Mouse (Mus musculus) intestine, embryonic 15.5 days (tissue): ENCODE measurements at regions not wholly inside any gene's neighbourhood (a gene's known extent, or its start where the extent isn't known, plus 50 kb on each side); places are given as distances from the start of the nearest gene placed in this dataset.
A peak's percentile ranks its signal among the peaks of the same experiment; 100 is the strongest.

Experiments
- ATAC-seq: fragments of 200-750 bp; cut with Nextera tagmentation; 2 replicates; pipeline ENCODE4 v1.8.0; 2017; ENCODE audit warnings: moderate TSS enrichment, moderate library complexity
- H3K27ac ChIP-seq: fragments of 300-500 bp; sonication (generic); 2 replicates; pipeline ENCODE4 v1.5.1; 2015; ENCODE audit warnings: mild to moderate bottlenecking, inconsistent platforms
- H3K27me3 ChIP-seq: fragments of 300-500 bp; sonication (generic); replicated peaks from 2 replicates; pipeline ENCODE4 v1.6.1; 2015; ENCODE audit warnings: inconsistent platforms
- H3K36me3 ChIP-seq: fragments of 300-500 bp; sonication (generic); 2 replicates; pipeline ENCODE4 v1.6.1; 2015; ENCODE audit warnings: inconsistent platforms
- H3K4me1 ChIP-seq: fragments of 300-500 bp; sonication (generic); replicated peaks from 2 replicates; pipeline ENCODE4 v1.6.1; 2015; ENCODE audit warnings: inconsistent platforms
- H3K4me2 ChIP-seq: fragments of 300-500 bp; sonication (generic); replicated peaks from 2 replicates; pipeline ENCODE4 v1.6.1; 2015; ENCODE audit warnings: mild to moderate bottlenecking, inconsistent platforms
- H3K4me3 ChIP-seq: fragments of 300-500 bp; sonication (generic); replicated peaks from 2 replicates; pipeline ENCODE4 v1.5.1; 2015; ENCODE audit warnings: inconsistent platforms
- H3K9ac ChIP-seq: fragments of 300-500 bp; sonication (generic); 2 replicates; pipeline ENCODE4 v1.6.1; 2015; ENCODE audit warnings: inconsistent platforms
- H3K9me3 ChIP-seq: fragments of 300-500 bp; sonication (generic); 2 replicates; pipeline ENCODE4 v1.6.1; 2016; ENCODE audit warnings: inconsistent platforms
- WGBS: fragments of 180-500 bp; shearing (Covaris S2); methylation state at CpG from one replicate; pipeline ENCODE4 v1.1.7; 2015; 5-methylcytosine and 5-hydroxymethylcytosine counted together

GRCm38 (mm10) chr5:64467856-64468255 lies 311.8 kb downstream of the Tbc1d1 start:
- Histone ChIP-seq H3K9me3 (no peaks in the 10 kb centered on the region), H3K27ac (no peak overlapping the region), H3K4me2 (no peak overlapping the region), H3K36me3 (no peaks in the 10 kb centered on the region), H3K4me3 (no peak overlapping the region), H3K9ac (no peak overlapping the region), H3K27me3 (no peaks in the 10 kb centered on the region), H3K4me1 (no peaks in the 10 kb centered on the region)
- no peak for ATAC-seq
- 89% methylated on average over 3 of the region's 3 CpGs for WGBS

GRCm38 (mm10) chr5:64468307-64468706 lies 312.2 kb downstream of the Tbc1d1 start:
- Histone ChIP-seq H3K9me3 (no peaks in the 10 kb centered on the region), H3K4me3 (no peak overlapping the region), H3K27ac (no peak overlapping the region), H3K9ac (no peak overlapping the region), H3K36me3 (no peaks in the 10 kb centered on the region), H3K4me1 (no peaks in the 10 kb centered on the region), H3K27me3 (no peaks in the 10 kb centered on the region), H3K4me2 (no peak overlapping the region)
- 82% methylated on average over 7 of the region's 7 CpGs for WGBS
- no peak for ATAC-seq

DNA sequence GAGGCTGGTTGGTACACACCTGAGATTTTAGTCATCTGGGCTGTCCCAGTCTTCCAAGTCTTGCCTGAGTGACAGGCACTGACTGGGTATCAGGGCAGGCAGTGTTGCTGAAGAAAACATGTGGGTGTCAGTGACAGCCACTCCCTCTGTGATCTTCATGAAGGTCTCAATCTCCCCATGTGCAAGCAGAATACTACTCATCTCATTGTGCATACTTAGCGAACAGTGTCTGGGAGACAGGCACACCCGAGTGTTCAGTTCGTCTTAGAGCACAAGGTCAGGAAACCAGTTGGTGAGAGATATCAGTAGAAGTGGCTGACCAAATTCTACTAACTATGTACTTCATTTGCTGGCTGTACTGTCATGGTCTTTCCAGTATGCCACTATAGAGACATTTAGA lies 315.9 kb downstream of the Tbc1d1 start:
- H3K9ac ChIP-seq = no peak overlapping the region
- no peaks in the 10 kb centered on the region for H3K36me3 ChIP-seq
- WGBS = 82% methylated on average over 3 of the region's 3 CpGs
- H3K4me2 ChIP-seq = no peak overlapping the region
- no peak overlapping the region for H3K4me3 ChIP-seq
- H3K27ac ChIP-seq = no peak overlapping the region
- H3K27me3 ChIP-seq = no peaks in the 10 kb centered on the region
- no peaks in the 10 kb centered on the region for H3K4me1 ChIP-seq
- H3K9me3 ChIP-seq = no peaks in the 10 kb centered on the region
- ATAC-seq = no peak

- no peak overlapping the region for H3K27ac ChIP-seq
- H3K4me3 ChIP-seq = no peak overlapping the region
- 65% methylated on average over 10 of the region's 10 CpGs for WGBS
- H3K9ac ChIP-seq = no peak overlapping the region
- no peaks in the 10 kb centered on the region for H3K27me3 ChIP-seq
- no peak for ATAC-seq
- H3K4me1 ChIP-seq = no peaks in the 10 kb centered on the region
- H3K9me3 ChIP-seq = no peaks in the 10 kb centered on the region
- no peak overlapping the region for H3K4me2 ChIP-seq
- H3K36me3 ChIP-seq = no peaks in the 10 kb centered on the region
Measured at GRCm38 (mm10) chr5:64472415-64472814, 316.3 kb downstream of the Tbc1d1 start.

DNA sequence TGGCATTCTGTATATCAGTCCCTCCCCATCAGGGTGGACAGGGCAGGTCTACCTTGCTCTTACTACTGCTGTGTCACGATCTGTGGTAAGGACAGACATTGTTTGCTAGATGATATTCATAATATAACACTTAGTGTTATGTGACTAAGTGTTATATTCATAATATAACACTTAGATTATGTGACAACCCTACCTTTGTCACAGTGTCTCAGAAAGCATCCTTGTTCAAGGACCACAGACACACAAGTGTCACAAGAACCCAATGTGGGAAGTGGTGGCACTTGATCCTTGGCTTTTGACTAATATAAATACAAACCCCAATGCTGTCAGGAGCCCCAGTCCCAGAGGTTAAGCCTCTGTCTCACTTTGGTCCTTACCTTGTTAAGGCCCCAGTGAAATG lies 318.8 kb downstream of the Tbc1d1 start:
- no peak overlapping the region for H3K27ac ChIP-seq
- H3K4me3 ChIP-seq = no peak overlapping the region
- no peaks in the 10 kb centered on the region for H3K4me1 ChIP-seq
- ATAC-seq = no peak
- no peaks in the 10 kb centered on the region for H3K27me3 ChIP-seq
- H3K9me3 ChIP-seq = no peaks in the 10 kb centered on the region
- H3K9ac ChIP-seq = no peak overlapping the region
- WGBS = 85% methylated on average over 1 of the region's 1 CpGs
- no peaks in the 10 kb centered on the region for H3K36me3 ChIP-seq
- H3K4me2 ChIP-seq = no peak overlapping the region

DNA sequence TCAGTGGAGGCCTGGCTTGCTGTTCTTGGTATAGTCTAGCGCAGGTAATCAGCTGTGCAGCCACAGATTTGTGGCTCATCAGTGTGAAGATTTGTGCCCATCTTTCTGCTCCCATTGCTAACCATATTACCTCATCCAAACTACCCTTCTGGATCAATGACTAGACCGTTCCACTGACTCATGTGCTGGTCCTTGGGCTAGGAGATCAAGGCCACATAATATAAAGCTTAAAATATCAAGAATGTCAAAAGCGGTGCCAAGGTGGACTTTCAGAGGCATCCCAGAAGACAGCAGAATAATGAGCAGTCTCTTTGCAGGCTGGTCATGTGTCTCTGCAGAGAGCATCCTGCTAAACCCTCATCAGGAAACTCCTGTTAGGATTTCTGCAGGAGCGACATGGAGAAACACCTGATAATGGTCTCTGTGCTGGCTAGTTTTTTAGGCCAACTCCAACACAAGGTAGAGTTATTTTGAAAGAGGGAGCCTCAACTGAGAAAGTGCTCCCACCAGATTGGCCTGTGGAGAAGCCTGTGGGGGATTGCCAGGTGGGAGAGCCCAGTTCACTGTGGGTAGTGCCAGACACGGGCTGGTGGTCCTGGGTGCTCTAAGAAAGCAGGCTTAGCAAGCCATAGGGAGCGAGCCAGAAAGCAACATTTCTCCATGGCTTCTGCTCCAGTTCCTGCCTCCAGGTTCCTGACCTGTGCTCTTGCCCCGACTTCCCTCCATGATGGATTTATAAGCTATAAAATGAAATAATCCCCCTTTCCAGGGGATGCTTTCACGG lies 319.8 kb downstream of the Tbc1d1 start:
- 76% methylated on average over 8 of the region's 8 CpGs for WGBS
- H3K27me3 ChIP-seq = no peaks in the 10 kb centered on the region
- no peaks in the 10 kb centered on the region for H3K36me3 ChIP-seq
- no peaks in the 10 kb centered on the region for H3K4me1 ChIP-seq
- no peak for ATAC-seq
- no peak overlapping the region for H3K9ac ChIP-seq
- no peak overlapping the region for H3K4me2 ChIP-seq
- H3K27ac ChIP-seq = no peak overlapping the region
- H3K4me3 ChIP-seq = no peak overlapping the region
- H3K9me3 ChIP-seq = no peaks in the 10 kb centered on the region

GRCm38 (mm10) chr5:64476641-64477369 lies 320.7 kb downstream of the Tbc1d1 start:
- Histone ChIP-seq H3K36me3 (no peaks in the 10 kb centered on the region), H3K27me3 (no peaks in the 10 kb centered on the region), H3K27ac (no peak overlapping the region), H3K4me1 (no peaks in the 10 kb centered on the region), H3K9me3 (no peaks in the 10 kb centered on the region), H3K4me2 (no peak overlapping the region), H3K4me3 (no peak overlapping the region), H3K9ac (no peak overlapping the region)
- ATAC-seq = no peak
- 83% methylated on average over 11 of the region's 11 CpGs for WGBS

- H3K9ac ChIP-seq = no peak overlapping the region
- no peak overlapping the region for H3K27ac ChIP-seq
- WGBS = 83% methylated on average over 13 of the region's 13 CpGs
- H3K9me3 ChIP-seq = no peaks in the 10 kb centered on the region
- H3K4me3 ChIP-seq = no peak overlapping the region
- no peaks in the 10 kb centered on the region for H3K36me3 ChIP-seq
- H3K4me1 ChIP-seq = no peaks in the 10 kb centered on the region
- no peaks in the 10 kb centered on the region for H3K27me3 ChIP-seq
- no peak for ATAC-seq
- H3K4me2 ChIP-seq = no peak overlapping the region
Measured at GRCm38 (mm10) chr5:64478143-64478542, 322.0 kb downstream of the Tbc1d1 start.

DNA sequence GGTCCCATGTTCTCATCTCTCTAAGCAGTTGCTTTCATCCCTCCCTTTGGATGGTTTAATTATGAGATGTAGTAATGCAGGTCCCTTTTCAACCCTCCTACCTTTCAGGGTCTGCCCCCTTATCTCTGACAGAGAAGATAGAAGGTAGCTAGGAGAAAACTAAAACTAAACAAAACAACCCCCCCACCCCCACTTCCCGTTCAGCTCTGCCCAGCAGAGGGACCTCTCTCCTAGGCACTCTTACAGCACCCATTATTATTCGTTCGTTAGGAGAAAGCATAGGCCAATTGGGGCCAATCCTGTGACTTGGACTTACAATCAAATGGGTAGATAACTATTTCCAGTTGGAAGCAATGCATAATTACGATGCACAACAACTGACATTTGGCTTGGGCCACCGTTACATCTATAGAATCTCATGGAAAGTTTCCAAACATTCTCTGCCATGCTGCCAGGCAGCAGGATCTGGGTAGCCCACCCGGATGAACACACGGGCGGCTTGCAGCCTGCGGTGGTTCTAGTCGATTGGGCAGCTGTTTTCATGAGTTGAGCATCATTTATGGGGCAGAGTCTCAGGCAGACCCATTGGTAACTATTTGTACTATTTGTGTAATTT lies 322.6 kb downstream of the Tbc1d1 start:
- Histone ChIP-seq H3K27me3 (no peaks in the 10 kb centered on the region), H3K9me3 (no peaks in the 10 kb centered on the region), H3K4me1 (no peaks in the 10 kb centered on the region), H3K4me2 (no peak overlapping the region), H3K4me3 (no peak overlapping the region), H3K36me3 (no peaks in the 10 kb centered on the region), H3K27ac (no peak overlapping the region), H3K9ac (no peak overlapping the region)
- no peak for ATAC-seq
- WGBS = 74% methylated on average over 10 of the region's 10 CpGs

DNA sequence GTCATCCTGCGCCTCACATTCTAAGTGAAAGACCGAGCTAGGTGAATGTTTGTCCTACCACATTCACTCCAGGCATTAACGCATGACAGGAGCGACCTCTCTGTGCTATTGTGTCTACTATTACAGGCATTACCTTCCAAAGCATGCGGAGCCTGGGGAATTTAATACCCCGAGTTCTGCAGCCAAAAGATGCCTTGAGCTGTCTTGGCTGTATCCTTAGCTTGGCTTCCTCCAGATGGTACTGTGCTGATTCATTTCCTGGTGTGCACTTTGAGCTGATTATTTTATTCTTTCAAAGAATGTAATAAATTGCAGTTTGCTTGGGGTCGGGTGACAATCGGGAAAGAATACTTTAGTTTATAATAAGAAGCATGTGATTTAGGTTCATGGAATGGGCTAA lies 323.2 kb downstream of the Tbc1d1 start:
- Histone ChIP-seq H3K27me3 (no peaks in the 10 kb centered on the region), H3K27ac (no peak overlapping the region), H3K4me1 (no peaks in the 10 kb centered on the region), H3K9ac (no peak overlapping the region), H3K4me2 (no peak overlapping the region), H3K36me3 (no peaks in the 10 kb centered on the region), H3K4me3 (no peak overlapping the region), H3K9me3 (no peaks in the 10 kb centered on the region)
- 47% methylated on average over 8 of the region's 8 CpGs for WGBS
- 0 out of 2 replicates have a peak, but pooled peaks have one; percentile 39 for ATAC-seq

GRCm38 (mm10) chr5:64485043-64485442 lies 318.1 kb upstream of the Klf3 start:
- H3K4me3 ChIP-seq = no peak overlapping the region
- H3K4me2 ChIP-seq = no peak overlapping the region
- no peaks in the 10 kb centered on the region for H3K4me1 ChIP-seq
- no peak overlapping the region for H3K27ac ChIP-seq
- H3K36me3 ChIP-seq = no peaks in the 10 kb centered on the region
- no peak overlapping the region for H3K9ac ChIP-seq
- no peaks in the 10 kb centered on the region for H3K9me3 ChIP-seq
- 84% methylated on average over 3 of the region's 3 CpGs for WGBS
- ATAC-seq = no peak
- H3K27me3 ChIP-seq = no peaks in the 10 kb centered on the region

DNA sequence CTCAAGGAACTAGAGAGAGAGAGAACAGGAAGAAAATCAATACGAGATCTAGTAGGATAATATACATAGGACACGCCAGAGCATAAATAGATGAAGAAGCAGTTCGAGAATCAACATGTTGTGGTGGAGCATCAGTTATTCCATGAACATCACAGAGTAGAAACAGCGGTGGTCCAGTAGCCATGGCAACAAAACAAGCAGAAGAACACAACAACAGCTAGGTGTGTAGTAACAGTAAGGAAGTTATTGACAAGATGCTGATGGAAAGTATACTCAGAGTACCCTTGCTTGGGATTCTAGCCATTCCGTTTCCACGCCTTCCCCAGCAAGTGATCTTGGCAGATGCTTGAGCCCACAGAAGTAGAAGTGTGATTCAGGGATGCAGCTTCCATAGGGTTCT lies 317.3 kb upstream of the Klf3 start:
- 94% methylated on average over 6 of the region's 6 CpGs for WGBS

More for the DNA sequence above, 317.3 kb upstream of the Klf3 start:
- Histone ChIP-seq H3K4me3 (no peak overlapping the region), H3K27me3 (no peaks in the 10 kb centered on the region), H3K36me3 (no peaks in the 10 kb centered on the region), H3K4me1 (no peaks in the 10 kb centered on the region), H3K9ac (no peak overlapping the region), H3K4me2 (no peak overlapping the region), H3K9me3 (no peaks in the 10 kb centered on the region), H3K27ac (no peak overlapping the region)
- no peak for ATAC-seq
